Mouse (Mus musculus) CH12.LX (cell line): ENCODE data around the gene Slc35e1.

Experiments
- CTCF ChIP-seq, 2 experiments: IDR thresholded peaks in 1 of 2; conservative IDR thresholded peaks in 1 of 2; 2 replicates each; pipeline ENCODE4 v1.5.1; 2011 to 2012; ENCODE audit warnings: low read depth in 2 of 2, low read length in 2 of 2, improper control_type of control experiment in 1 of 2, inconsistent platforms in 1 of 2, mild to moderate bottlenecking in 1 of 2, moderate library complexity in 1 of 2
- E2F4 ChIP-seq: IDR thresholded peaks from 2 replicates; pipeline ENCODE4 v1.6.1; 2011; ENCODE audit warnings: low read depth, low read length, improper control_type of control experiment; ENCODE audit not compliant: insufficient replicate concordance
- GABPA ChIP-seq: IDR thresholded peaks from 2 replicates; pipeline ENCODE4 v1.6.1; 2012; ENCODE audit warnings: low read depth, low read length, improper control_type of control experiment, inconsistent platforms; ENCODE audit not compliant: insufficient replicate concordance
- JUND ChIP-seq: conservative IDR thresholded peaks from 2 replicates; pipeline ENCODE4 v1.6.1; 2011; ENCODE audit warnings: low read depth, low read length, improper control_type of control experiment
- MAX ChIP-seq: IDR thresholded peaks from 2 replicates; pipeline ENCODE4 v1.6.1; 2011; ENCODE audit warnings: low read length, improper control_type of control experiment
- POLR2AphosphoS2 ChIP-seq: IDR thresholded peaks from 2 replicates; pipeline ENCODE4 v1.6.1; 2011; ENCODE audit warnings: low read depth, low read length, improper control_type of control experiment
- RCOR1 ChIP-seq: conservative IDR thresholded peaks from 2 replicates; pipeline ENCODE4 v1.6.1; 2012; ENCODE audit warnings: low read depth, mild to moderate bottlenecking, inconsistent platforms, low read length, improper control_type of control experiment
- UBTF ChIP-seq: IDR thresholded peaks from 2 replicates; pipeline ENCODE4 v1.6.1; 2012; ENCODE audit warnings: low read depth, mild to moderate bottlenecking, inconsistent platforms, low read length, improper control_type of control experiment, moderate library complexity
- ZC3H11A ChIP-seq: IDR thresholded peaks from 2 replicates; pipeline ENCODE4 v1.6.1; 2012; ENCODE audit warnings: low read depth, mild to moderate bottlenecking, inconsistent platforms, low read length, improper control_type of control experiment

DNA sequence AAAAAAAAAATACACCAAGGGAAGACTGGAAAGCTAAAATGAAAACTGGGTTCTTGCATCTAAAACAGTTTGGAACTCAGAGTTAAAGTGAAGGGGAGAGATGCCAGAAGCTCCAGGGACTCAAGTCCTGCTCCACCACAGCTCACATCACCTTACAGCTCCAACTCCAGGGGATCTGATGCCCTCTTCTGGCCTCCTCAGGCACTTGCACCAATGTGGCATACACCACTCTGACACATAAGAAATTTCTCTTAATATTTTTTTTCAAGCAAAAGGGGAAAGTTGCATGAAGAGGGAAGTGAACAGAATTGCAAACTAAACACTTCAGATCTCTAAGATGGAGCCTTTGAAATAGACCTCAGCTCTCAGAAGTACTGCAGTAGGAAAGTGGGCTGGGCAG, 46.8 kb upstream of the Slc35e1 start:
- TF ChIP-seq JUND (no peak), CTCF (conservative IDR thresholded peaks at IDR 0.05 in 1 of 2, IDR thresholded peaks at IDR 0.05 in 1 of 2; ENCODE audit: low read depth in 2 of 2, low read length in 2 of 2) (peak in 1 of 2 experiments; percentile 33; a peak in 2 of 4 replicates), MAX (no peak), UBTF (no peak), RCOR1 (no peak), POLR2AphosphoS2 (no peak), ZC3H11A (no peak), GABPA (no peak), E2F4 (no peak)
